Mouse (Mus musculus): ENCODE data around the gene Ercc6l2.

Ercc6l2 gene

GRCm38 (mm10) chr13:63936369-63936768 lies 121.3 kb downstream of the Ercc6l2 start:
- no peak for DNase-seq

- no peak for DNase-seq
Observed at GRCm38 (mm10) chr13:63940257-63940656, 125.2 kb downstream of the Ercc6l2 start.

GRCm38 (mm10) chr13:63941170-63941569 lies 126.1 kb downstream of the Ercc6l2 start:
- no peak for DNase-seq

- DNase-seq = no peak
Observed at GRCm38 (mm10) chr13:63943605-63944004, 128.6 kb downstream of the Ercc6l2 start.

GRCm38 (mm10) chr13:63944344-63945021 lies 129.4 kb downstream of the Ercc6l2 start:
- DNase-seq = no peak
